Comparison of ENCODE assay signal across 23 mouse cellular contexts in genomic region chr4:139650086-139650743, GRCm38 (mm10). TPM values are rescaled to one million over a fixed set of nuclear protein-coding genes. Genes with fewer than 3 reads are reported as not detected.
"Had no signal": no experiment of that assay in that cellular context is flagged by ENCODE, and none has a peak within 500 bp of the region (broad histone marks: within the 10 kb centered on the region; RNA-seq: fewer than 3 reads in every experiment).

No protein-coding gene starts in this region.

- H3K27ac ChIP-seq: kidney, embryonic 15.5 days; limb, embryonic 12.5 days; limb, embryonic 15.5 days; liver, embryonic 13.5 days; macrophage; midbrain, embryonic 12.5 days; midbrain, embryonic 15.5 days; neural tube, embryonic 12.5 days; neural tube, embryonic 15.5 days had no signal

- H3K27me3 ChIP-seq: kidney, embryonic 15.5 days; limb, embryonic 15.5 days; liver, embryonic 13.5 days; midbrain, embryonic 15.5 days; neural tube, embryonic 12.5 days; neural tube, embryonic 15.5 days; stomach, embryonic 15.5 days had no signal

- H3K4me2 ChIP-seq: kidney, embryonic 15.5 days; limb, embryonic 12.5 days; limb, embryonic 15.5 days; liver, embryonic 13.5 days; midbrain, embryonic 12.5 days; midbrain, embryonic 15.5 days; neural tube, embryonic 12.5 days; neural tube, embryonic 15.5 days; stomach, embryonic 15.5 days had no signal

- H3K4me3 ChIP-seq: kidney, embryonic 15.5 days; limb, embryonic 12.5 days; limb, embryonic 15.5 days; liver, embryonic 13.5 days; midbrain, embryonic 12.5 days; midbrain, embryonic 15.5 days; neural tube, embryonic 12.5 days; neural tube, embryonic 15.5 days; stomach, embryonic 15.5 days had no signal

- H3K9ac ChIP-seq: kidney, embryonic 15.5 days; limb, embryonic 12.5 days; limb, embryonic 15.5 days; liver, embryonic 13.5 days; midbrain, embryonic 12.5 days; midbrain, embryonic 15.5 days; neural tube, embryonic 12.5 days; neural tube, embryonic 15.5 days; stomach, embryonic 15.5 days had no signal

- ATAC-seq: inflammation-experienced regulatory T-cells, adult 6 months; midbrain, embryonic 15.5 days had no signal

- H3K9me3 ChIP-seq: kidney, embryonic 15.5 days; limb, embryonic 12.5 days; limb, embryonic 15.5 days; liver, embryonic 13.5 days; midbrain, embryonic 12.5 days; midbrain, embryonic 15.5 days; neural tube, embryonic 12.5 days; neural tube, embryonic 15.5 days; stomach, embryonic 15.5 days had no signal

- DNase-seq: kidney, adult 8-10 months; kidney, postnatal 14 days; left cerebral cortex, postnatal 4 days; liver, embryonic 13.5 days; lung, adult 2 months; lung, postnatal 10 days; right cerebral cortex, adult 18-20 months; right cerebral cortex, postnatal 14 days; right cerebral cortex, postnatal 4 days; spleen, adult 18-20 months; thymus, postnatal 25 days had no signal

- H3K4me1 ChIP-seq: limb, embryonic 12.5 days; limb, embryonic 15.5 days; liver, embryonic 13.5 days; midbrain, embryonic 12.5 days; midbrain, embryonic 15.5 days; neural tube, embryonic 15.5 days; stomach, embryonic 15.5 days had no signal

RNA-seq across cellular contexts. Expression of gene Tas1r2, which starts 3.1 kb away (rescaled TPM):
- polyA plus RNA-seq: inflammation-experienced regulatory T-cells, adult 6 months; kidney, embryonic 15.5 days; limb, embryonic 12.5 days; liver, embryonic 13.5 days; liver, embryonic 16.5 days; macrophage; midbrain, embryonic 12.5 days; midbrain, embryonic 15.5 days; neural tube, embryonic 12.5 days; neural tube, embryonic 15.5 days; stomach, embryonic 15.5 days; thymus, postnatal 0 days had no signal

RNA-seq across cellular contexts. Expression of gene Gm21969, which starts 47.2 kb away (rescaled TPM):
- polyA plus RNA-seq: inflammation-experienced regulatory T-cells, adult 6 months; kidney, embryonic 15.5 days; limb, embryonic 12.5 days; limb, embryonic 15.5 days; liver, embryonic 13.5 days; lung, adult 2 months; macrophage; midbrain, embryonic 12.5 days; midbrain, embryonic 15.5 days; neural tube, embryonic 12.5 days; neural tube, embryonic 15.5 days; stomach, embryonic 15.5 days; thymus, postnatal 0 days had no signal
